Mouse (Mus musculus): ENCODE measurements around the gene Ophn1.

The Ophn1 gene

GRCm38 (mm10) chrX:98803813-98804212, 87.0 kb downstream of the Ophn1 start:
- no peak for DNase-seq (ENCODE audit: low spot score in 2 of 2)

GRCm38 (mm10) chrX:98774247-98774950, 116.4 kb downstream of the Ophn1 start:
- no peak for DNase-seq (ENCODE audit: low spot score in 2 of 2)

DNA sequence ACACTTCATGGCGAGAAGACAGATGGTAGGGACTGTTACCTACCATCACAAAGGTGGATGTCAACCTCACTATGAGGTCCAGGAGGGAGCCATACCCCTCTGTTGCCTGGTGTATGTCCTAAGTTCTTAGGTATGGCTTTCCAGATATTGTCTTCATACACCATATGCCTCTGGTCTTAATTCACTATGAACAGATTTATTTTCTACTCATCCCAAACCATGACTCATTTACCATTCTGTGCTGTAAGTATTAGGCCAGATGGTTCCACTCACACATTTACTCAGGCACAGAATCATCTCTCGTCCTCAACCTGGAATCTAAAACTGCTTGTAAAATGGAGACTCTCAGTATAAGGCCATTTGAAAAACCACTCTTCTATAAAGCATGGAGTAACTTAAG, 135.7 kb downstream of the Ophn1 start:
- no peak for DNase-seq (ENCODE audit: low spot score in 2 of 2)

GRCm38 (mm10) chrX:98751279-98751817, 139.5 kb downstream of the Ophn1 start:
- DNase-seq (ENCODE audit: low spot score in 2 of 2) = no peak

- DNase-seq (ENCODE audit: low spot score in 2 of 2) = no peak
These were observed 154.1 kb downstream of the Ophn1 start for GRCm38 (mm10) chrX:98736758-98737157.

DNA sequence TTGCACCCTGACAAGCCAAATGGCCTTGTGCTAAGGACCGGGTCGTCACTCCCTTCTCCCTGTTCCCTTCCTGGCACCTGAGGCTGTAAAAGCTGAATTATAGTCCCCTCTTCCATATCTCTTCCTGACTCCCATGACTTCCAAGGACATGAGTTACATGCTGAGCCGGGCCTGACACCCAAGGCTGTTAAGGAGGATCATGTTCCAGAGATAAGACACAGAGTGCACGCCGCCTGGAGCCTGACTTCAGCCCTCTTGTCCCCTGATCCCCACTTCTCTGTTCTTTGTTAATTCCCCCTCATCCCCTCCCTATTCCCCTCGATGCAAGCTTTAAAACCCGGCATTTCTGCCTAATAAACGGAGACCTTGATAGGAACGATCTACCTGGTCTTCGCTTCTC, 167.8 kb downstream of the Ophn1 start:
- DNase-seq (ENCODE audit: low spot score in 2 of 2) = no peak

GRCm38 (mm10) chrX:98707766-98708165, 183.1 kb downstream of the Ophn1 start:
- DNase-seq (ENCODE audit: low spot score in 2 of 2) = peak; percentile 24 to 26

GRCm38 (mm10) chrX:98701635-98702034, 189.2 kb downstream of the Ophn1 start:
- DNase-seq (ENCODE audit: low spot score in 2 of 2) = peak; percentile 64

- DNase-seq (ENCODE audit: low spot score in 2 of 2) = peak in 1 of 2 experiments; percentile 33
These were observed 208.2 kb downstream of the Ophn1 start for GRCm38 (mm10) chrX:98682603-98683002.

DNA sequence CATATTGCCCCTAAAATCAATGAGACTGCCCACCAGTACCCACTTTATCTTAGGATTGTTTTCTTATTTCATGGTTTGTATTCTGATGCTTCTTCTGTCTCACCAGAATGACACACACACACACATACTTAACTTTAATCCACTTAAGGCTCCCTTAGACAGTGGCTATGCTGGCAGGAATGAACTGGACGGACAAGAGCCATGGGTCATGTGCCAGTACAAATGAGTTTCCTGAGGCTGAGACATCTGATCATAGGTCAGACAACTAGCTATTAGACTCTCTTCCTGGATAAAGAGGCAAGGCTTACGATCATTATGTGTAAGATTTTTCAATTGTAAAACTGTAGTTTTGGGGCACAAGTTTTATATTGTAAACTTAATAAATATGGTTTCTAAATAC, 209.5 kb downstream of the Ophn1 start:
- no peak for DNase-seq (ENCODE audit: low spot score in 2 of 2)

GRCm38 (mm10) chrX:98670988-98671387, 219.8 kb downstream of the Ophn1 start:
- no peak for DNase-seq (ENCODE audit: low spot score in 2 of 2)

DNA sequence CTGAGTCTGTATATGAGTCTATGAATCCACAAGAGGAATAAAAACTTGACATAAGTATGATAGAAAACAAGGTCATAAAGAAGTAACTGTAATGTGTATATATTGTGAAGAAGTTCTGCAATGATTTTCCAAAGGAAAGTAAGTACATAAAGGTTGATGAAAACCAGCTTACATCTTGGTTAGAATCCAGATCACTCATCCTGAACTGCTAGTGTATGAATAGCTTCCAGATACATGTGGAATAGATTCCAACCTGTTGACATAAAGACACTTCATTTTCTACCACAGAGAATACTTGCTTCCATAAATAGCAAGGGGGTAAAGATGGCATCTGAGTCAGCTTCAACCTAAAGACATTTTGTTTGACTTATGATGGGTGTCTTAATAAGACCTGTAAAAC, 239.4 kb downstream of the Ophn1 start:
- DNase-seq (ENCODE audit: low spot score in 2 of 2) = no peak

DNA sequence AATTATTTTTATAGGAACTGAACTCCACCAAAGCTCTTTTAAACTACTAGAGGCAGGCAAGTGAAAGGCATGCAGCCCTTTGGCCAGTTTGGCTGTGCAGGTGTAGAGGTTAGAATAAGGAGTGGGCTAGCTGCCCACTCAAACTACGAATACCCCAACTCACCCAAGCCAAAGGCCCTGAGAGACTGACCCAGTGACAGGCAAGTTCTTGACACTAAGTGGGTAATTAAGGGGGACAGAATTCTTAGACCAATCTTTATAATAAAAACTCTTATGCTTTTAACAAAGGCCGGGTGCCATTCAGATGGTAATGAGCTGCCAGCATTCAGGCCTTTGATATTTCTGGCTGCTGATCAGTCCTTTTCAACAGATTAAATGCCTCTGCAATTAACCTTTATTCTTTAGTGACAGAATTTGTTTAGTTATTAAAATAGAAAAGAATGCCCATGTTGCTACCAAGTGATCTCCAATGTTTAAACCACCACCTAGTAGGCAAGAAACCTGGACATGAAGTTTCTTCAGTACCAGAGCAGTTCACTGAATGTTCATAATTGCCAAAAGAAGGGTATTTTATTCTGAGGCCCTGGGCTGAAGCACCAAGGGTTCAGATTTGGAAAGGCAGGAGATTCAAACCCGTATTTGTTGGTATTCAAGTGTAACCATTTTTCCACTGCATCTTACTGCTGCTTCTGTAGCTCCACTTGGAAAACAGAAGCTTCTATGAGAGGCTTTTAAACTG, 262.0 kb downstream of the Ophn1 start:
- DNase-seq (ENCODE audit: low spot score in 2 of 2) = peak in 1 of 2 experiments; percentile 17

DNA sequence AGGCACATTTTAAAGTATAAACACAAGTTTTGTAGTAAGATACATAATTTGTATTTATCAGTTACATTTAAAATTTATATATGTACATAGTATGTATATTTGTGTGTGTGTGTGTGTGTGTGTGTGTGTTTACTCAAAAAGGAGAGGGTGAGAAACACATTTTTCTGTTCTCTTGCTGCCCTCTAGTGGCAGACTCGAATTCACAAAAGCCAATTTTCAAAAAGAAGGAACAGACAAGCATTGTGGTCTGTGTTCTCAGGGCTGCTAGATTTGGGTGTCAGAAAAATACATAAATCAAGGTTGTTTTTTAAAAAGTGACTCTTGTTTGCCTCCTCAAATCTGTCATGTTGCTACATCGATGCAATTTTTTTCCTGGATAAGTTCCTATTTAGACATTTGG, 272.0 kb downstream of the Ophn1 start:
- peak; percentile 36 to 45 for DNase-seq (ENCODE audit: low spot score in 2 of 2)

DNA sequence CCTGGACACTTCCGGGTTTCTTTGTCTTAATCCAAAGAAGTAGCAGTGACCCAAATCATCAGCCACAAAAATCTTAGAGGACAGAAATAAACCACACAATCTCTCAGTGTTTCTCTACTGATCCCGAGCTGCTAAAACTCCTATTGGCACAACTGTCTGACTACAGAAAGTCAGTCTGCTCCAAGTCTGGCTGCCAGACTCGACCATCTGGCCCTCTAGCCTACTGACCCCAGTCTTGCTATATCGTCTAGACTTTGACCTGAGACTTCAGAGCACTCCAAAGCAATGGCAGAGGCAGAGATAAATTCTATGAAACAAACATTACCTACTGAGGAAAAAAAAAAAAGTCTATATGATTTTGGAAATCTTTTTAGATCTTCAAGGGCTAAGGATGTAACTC, 273.4 kb downstream of the Ophn1 start:
- DNase-seq (ENCODE audit: low spot score in 2 of 2) = no peak

DNA sequence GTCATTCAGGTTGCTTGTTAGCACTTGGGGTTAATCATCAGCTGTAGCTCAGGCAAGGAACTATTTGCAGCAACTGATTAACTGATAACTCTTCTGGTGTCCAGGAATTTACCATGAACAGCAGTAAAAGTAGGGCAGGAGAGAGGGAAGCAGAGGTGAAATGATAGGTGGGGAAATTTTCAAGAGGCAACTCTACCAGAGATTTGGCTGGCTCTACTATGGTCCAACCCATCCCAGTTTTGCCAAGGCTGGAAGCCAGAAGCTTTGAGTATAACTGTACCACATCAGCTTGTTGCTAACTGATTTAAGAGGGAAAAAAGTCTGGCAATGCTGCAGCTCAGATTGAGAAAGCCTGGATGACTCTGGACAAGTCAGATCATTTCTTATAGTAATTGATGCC, 316.6 kb downstream of the Ophn1 start:
- no peak for DNase-seq (ENCODE audit: low spot score in 2 of 2)

GRCm38 (mm10) chrX:98546458-98546857, 344.4 kb downstream of the Ophn1 start:
- no peak for DNase-seq (ENCODE audit: low spot score in 2 of 2)

GRCm38 (mm10) chrX:98515329-98515728, 375.5 kb downstream of the Ophn1 start:
- no peak for DNase-seq (ENCODE audit: low spot score in 2 of 2)

GRCm38 (mm10) chrX:98514359-98514904, 376.4 kb downstream of the Ophn1 start:
- no peak for DNase-seq (ENCODE audit: low spot score in 2 of 2)

Data from right cerebral cortex, postnatal 10 days (tissue).